Mouse (Mus musculus) 3134 (cell line): ENCODE measurements at regions not wholly inside any gene's neighbourhood (a gene's known extent, or its start where the extent isn't known, plus 50 kb on each side); places are given as distances from the start of the nearest gene placed in this dataset.

Source experiments
- DNase-seq: peaks from one replicate; pipeline ENCODE4 v3.0.0-alpha.2; 2011; ENCODE audit warnings: low spot score; ENCODE audit not compliant: insufficient read length; ENCODE audit errors: extremely low read depth

GRCm38 (mm10) chr15:103102068-103102840 lies 64.6 kb downstream of the Smug1 start:
- DNase-seq = no peak

- no peak for DNase-seq
These were observed 66.8 kb downstream of the Smug1 start for GRCm38 (mm10) chr15:103100121-103100520.

- no peak for DNase-seq
These were observed 72.4 kb downstream of the Smug1 start for GRCm38 (mm10) chr15:103094457-103094856.

GRCm38 (mm10) chr15:103093655-103094054 lies 73.2 kb downstream of the Smug1 start:
- no peak for DNase-seq

- DNase-seq = no peak
These were observed 73.8 kb downstream of the Hoxc4 start for GRCm38 (mm10) chr15:103092496-103092895.

GRCm38 (mm10) chr15:103090280-103091164 lies 71.8 kb downstream of the Hoxc4 start:
- DNase-seq = peak; percentile 28

GRCm38 (mm10) chr15:103089852-103090251 lies 71.1 kb downstream of the Hoxc4 start:
- no peak for DNase-seq

GRCm38 (mm10) chr15:103089440-103089839 lies 70.7 kb downstream of the Hoxc4 start:
- no peak for DNase-seq

- peak; percentile 30 for DNase-seq
These were observed 68.5 kb downstream of the Hoxc4 start for GRCm38 (mm10) chr15:103087204-103087603.

- DNase-seq = no peak
These were observed 67.9 kb downstream of the Hoxc4 start for GRCm38 (mm10) chr15:103086672-103087069.
